Mouse (Mus musculus): ENCODE measurements at regions not wholly inside any gene's neighbourhood (a gene's known extent, or its start where the extent isn't known, plus 50 kb on each side); places are given as distances from the start of the nearest gene placed in this dataset.

DNA sequence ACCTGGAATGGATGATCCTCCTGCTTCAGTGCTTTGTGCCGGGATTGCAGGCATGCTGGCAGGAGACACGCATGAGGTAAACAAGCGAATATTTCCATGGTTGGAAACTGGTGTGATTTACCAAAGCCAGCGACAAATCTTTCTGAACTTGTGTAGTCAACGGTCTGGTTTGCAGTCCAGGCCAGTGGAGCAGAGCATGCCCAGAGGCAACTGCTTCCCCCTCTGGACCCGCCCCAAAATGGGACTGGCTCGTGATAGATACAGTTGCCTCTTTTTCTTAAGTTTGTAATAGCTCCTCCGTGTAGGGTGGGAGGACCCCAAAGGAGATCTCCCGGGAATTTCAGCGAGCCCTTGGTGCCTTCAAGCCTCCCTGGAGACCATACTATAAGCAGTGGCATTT is 117.4 kb downstream of the Cd24a start:
- WGBS (ENCODE audit: insufficient replicate concordance) = 69% methylated on average over 10 of the region's 10 CpGs
- H3K9ac ChIP-seq (replicated peaks) = no peak overlapping the region
- no peak overlapping the region for H3K4me2 ChIP-seq (ENCODE audit: low read depth)
- H3K27me3 ChIP-seq (ENCODE audit: control insufficient read depth, insufficient read depth, low read length) = peaks cover 7% of the 10 kb centered on the region; the same call in 1 of the 2 replicates
- H3K4me1 ChIP-seq (replicated peaks; ENCODE audit: control insufficient read depth in 2 of 2, insufficient read depth in 2 of 2, low read length in 1 of 2) = peaks cover 9 to 21% of the 10 kb centered on the region in 2 experiments
- ATAC-seq (ENCODE audit: insufficient read depth) (no peak), DNase-seq (ENCODE audit: low read depth in 3 of 3, low spot score in 3 of 3) (no peak)
- no peaks in the 10 kb centered on the region for H3K9me3 ChIP-seq (ENCODE audit: control insufficient read depth, low read length)
- TF ChIP-seq CTCF (IDR thresholded peaks at IDR 0.05; ENCODE audit: low read depth) (no peak), EP300 (IDR thresholded peaks at IDR 0.05; ENCODE audit: low read depth) (no peak)
- H3K36me3 ChIP-seq (replicated peaks; ENCODE audit: control insufficient read depth, insufficient read depth, low read depth) = no peaks in the 10 kb centered on the region
- H3K4me3 ChIP-seq (ENCODE audit: insufficient read depth in 1 of 2, low read depth in 2 of 2, low read length in 2 of 2) = no peak overlapping the region
- no peak overlapping the region for H3K27ac ChIP-seq

DNA sequence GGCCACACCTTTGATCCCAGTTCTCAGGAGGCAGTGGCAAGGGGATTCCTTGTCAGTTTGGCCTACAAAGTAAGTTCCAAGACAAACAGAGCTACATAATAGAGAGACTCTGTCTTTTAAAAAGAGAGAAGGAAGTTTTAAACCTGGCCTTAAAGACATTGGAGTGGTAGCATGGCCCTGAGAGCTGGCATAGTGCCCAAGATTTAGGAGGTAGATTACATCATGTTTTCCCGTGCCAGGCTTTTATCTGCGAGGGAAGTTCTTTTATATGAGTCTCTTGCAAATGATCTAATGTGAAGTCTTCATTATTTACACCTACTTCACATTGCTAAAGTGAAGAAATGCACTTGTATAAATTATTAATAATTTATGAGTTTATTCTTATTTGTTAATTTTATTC is 119.8 kb downstream of the Cd24a start:
- DNase-seq (ENCODE audit: low read depth in 3 of 3, low spot score in 3 of 3) (no peak), ATAC-seq (ENCODE audit: insufficient read depth) (no peak)
- Histone ChIP-seq H3K27me3 (ENCODE audit: control insufficient read depth, insufficient read depth, low read length) (no peaks in the 10 kb centered on the region), H3K27ac (no peak overlapping the region), H3K36me3 (replicated peaks; ENCODE audit: control insufficient read depth, insufficient read depth, low read depth) (no peaks in the 10 kb centered on the region), H3K4me3 (ENCODE audit: insufficient read depth in 1 of 2, low read depth in 2 of 2, low read length in 2 of 2) (no peak overlapping the region), H3K9ac (replicated peaks) (no peak overlapping the region), H3K4me2 (ENCODE audit: low read depth) (no peak overlapping the region), H3K9me3 (ENCODE audit: control insufficient read depth, low read length) (no peaks in the 10 kb centered on the region), H3K4me1 (replicated peaks; ENCODE audit: control insufficient read depth in 2 of 2, insufficient read depth in 2 of 2, low read length in 1 of 2) (peaks cover 11 to 28% of the 10 kb centered on the region in 2 experiments)
- TF ChIP-seq EP300 (IDR thresholded peaks at IDR 0.05; ENCODE audit: low read depth) (no peak), CTCF (IDR thresholded peaks at IDR 0.05; ENCODE audit: low read depth) (no peak)
- 45% methylated on average over 2 of the region's 2 CpGs for WGBS (ENCODE audit: insufficient replicate concordance)

DNA sequence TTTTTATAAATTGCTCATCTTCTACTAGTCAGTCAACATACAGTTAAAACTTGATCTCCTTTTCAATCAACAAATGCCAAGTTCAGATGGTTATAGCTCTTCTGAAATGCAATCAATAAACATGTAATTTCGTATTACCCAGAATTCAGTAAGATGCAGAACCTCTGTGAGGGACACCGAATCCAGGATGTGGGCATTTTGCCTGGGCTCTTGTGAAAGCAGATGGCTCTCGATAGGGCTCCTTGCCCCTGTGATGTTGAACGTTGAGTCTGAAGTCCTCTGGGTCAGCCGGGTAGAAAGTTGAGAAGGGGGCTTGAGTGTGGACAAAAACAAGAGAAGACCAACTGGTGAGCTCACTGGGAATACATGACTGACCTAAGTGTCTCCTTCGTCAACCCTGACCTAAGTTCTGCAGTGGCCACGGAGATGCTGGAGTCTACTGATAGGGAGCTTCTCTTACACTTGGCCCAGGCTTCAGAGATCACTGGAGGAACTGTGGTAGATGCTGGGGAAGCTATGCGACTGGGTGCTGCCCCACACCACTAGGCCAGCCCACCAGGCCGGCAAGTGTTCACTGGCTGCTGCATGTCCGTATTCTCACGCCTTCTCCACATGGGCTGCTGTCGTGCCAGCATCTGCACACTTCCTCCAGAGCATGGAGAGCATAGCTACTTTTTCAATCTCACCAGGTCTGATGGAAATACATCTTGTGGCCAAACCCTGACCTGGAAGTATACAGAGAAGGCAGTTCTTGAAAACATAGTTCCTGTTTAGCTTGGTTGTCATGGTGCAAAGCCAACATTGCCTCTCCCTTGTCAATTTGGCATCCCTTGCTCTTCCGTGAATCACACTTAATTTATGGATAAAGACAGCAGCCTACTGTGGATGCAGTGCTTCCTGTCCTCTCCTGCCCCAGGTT is 122.5 kb downstream of the Cd24a start:
- Histone ChIP-seq H3K36me3 (replicated peaks; ENCODE audit: control insufficient read depth, insufficient read depth, low read depth) (no peaks in the 10 kb centered on the region), H3K9ac (replicated peaks) (no peak overlapping the region), H3K9me3 (ENCODE audit: control insufficient read depth, low read length) (no peaks in the 10 kb centered on the region), H3K4me2 (ENCODE audit: low read depth) (no peak overlapping the region), H3K4me3 (ENCODE audit: insufficient read depth in 1 of 2, low read depth in 2 of 2, low read length in 2 of 2) (no peak overlapping the region), H3K27me3 (ENCODE audit: control insufficient read depth, insufficient read depth, low read length) (no peaks in the 10 kb centered on the region), H3K27ac (no peak overlapping the region), H3K4me1 (replicated peaks; ENCODE audit: control insufficient read depth in 2 of 2, insufficient read depth in 2 of 2, low read length in 1 of 2) (peaks cover 2 to 11% of the 10 kb centered on the region in 2 experiments; a peak in 3 of 4 replicates)
- no peak for ATAC-seq (ENCODE audit: insufficient read depth)
- TF ChIP-seq CTCF (IDR thresholded peaks at IDR 0.05; ENCODE audit: low read depth) (no peak), EP300 (IDR thresholded peaks at IDR 0.05; ENCODE audit: low read depth) (no peak)
- 66% methylated on average over 13 of the region's 13 CpGs for WGBS (ENCODE audit: insufficient replicate concordance)
- DNase-seq (ENCODE audit: low read depth in 3 of 3, low spot score in 3 of 3) = no peak

DNA sequence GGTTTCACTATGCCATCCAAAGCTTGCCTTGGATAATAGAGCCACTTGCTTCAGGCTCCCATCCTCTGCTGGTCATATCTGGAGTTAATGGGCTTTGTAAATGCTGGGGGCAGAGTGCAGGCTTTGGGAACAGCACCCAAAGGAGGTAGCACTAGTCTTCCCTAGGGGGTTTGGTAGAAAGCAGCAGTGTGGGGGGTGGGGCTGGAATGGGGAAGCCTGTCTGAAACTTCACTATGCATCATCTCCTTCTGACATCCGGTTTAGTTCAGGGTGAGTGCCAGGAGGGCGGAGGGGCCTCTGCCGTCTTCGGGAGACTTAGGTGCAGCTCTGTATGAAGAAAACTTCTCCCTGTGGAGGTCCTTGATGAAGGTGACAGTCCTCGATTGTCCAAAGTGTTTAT is 124.8 kb downstream of the Cd24a start:
- TF ChIP-seq CTCF (IDR thresholded peaks at IDR 0.05; ENCODE audit: low read depth) = no peak
- no peak for TF ChIP-seq EP300 (IDR thresholded peaks at IDR 0.05; ENCODE audit: low read depth)
- Histone ChIP-seq H3K4me3 (ENCODE audit: insufficient read depth in 1 of 2, low read depth in 2 of 2, low read length in 2 of 2) (no peak overlapping the region), H3K27ac (no peak overlapping the region), H3K4me1 (replicated peaks; ENCODE audit: control insufficient read depth in 2 of 2, insufficient read depth in 2 of 2, low read length in 1 of 2) (peaks cover 2 to 13% of the 10 kb centered on the region in 2 experiments; a peak in 3 of 4 replicates), H3K9ac (replicated peaks) (no peak overlapping the region), H3K4me2 (ENCODE audit: low read depth) (no peak overlapping the region), H3K9me3 (ENCODE audit: control insufficient read depth, low read length) (no peaks in the 10 kb centered on the region), H3K36me3 (replicated peaks; ENCODE audit: control insufficient read depth, insufficient read depth, low read depth) (no peaks in the 10 kb centered on the region), H3K27me3 (ENCODE audit: control insufficient read depth, insufficient read depth, low read length) (no peaks in the 10 kb centered on the region)
- DNase-seq (ENCODE audit: low read depth in 3 of 3, low spot score in 3 of 3) (no peak), ATAC-seq (ENCODE audit: insufficient read depth) (no peak)
- 33% methylated on average over 5 of the region's 5 CpGs for WGBS (ENCODE audit: insufficient replicate concordance)
